Comparison of ENCODE assay signal across 10 mouse cellular contexts in genomic region chr4:145161243-145161642, GRCm38 (mm10). TPM values are rescaled to one million over a fixed set of nuclear protein-coding genes. Genes with fewer than 3 reads are reported as not detected.
DNase-seq lines count a peak whose midpoint lies in the region; ATAC-seq and TF ChIP-seq lines count a peak whose summit lies in the region.
"Had no signal": no experiment of that assay in that cellular context is flagged by ENCODE, and none has a peak within 500 bp of the region (broad histone marks: within the 10 kb centered on the region; RNA-seq: fewer than 3 reads in every experiment).

No protein-coding gene starts in this region.

- H3K9ac ChIP-seq in liver, postnatal 0 days (replicated peaks) = no peak overlapping the region
- no peak overlapping the region for H3K9ac ChIP-seq in MEL (ENCODE audit: control insufficient read depth, low read depth, low read length, poor library complexity, severe bottlenecking)

- WGBS in liver, postnatal 0 days (ENCODE audit: insufficient replicate concordance) = 92% methylated on average over 1 of the region's 1 CpGs

- no peak for DNase-seq in liver, postnatal 0 days
- no peak for DNase-seq in liver
- peak; percentile 45 for DNase-seq in MEL (ENCODE audit: low read depth, low spot score)
- DNase-seq in embryo, embryonic 11 days = peak; percentile 55
- no peak for DNase-seq in spleen, adult 18-20 months
- DNase-seq in heart, adult 18-20 months = no peak
- DNase-seq in layer of hippocampus, postnatal 14 days (ENCODE audit: low spot score in 2 of 2) = no peak

- no peaks in the 10 kb centered on the region for H3K79me2 ChIP-seq in MEL (ENCODE audit: control insufficient read depth, insufficient read depth, low read length, poor library complexity)

- H3K36me3 ChIP-seq in liver, postnatal 0 days (replicated peaks; ENCODE audit: insufficient read depth, low read length) = peaks cover 84% of the 10 kb centered on the region
- H3K36me3 ChIP-seq in MEL (ENCODE audit: control insufficient read depth in 1 of 2, insufficient read depth in 2 of 2, low read length in 2 of 2) = peaks cover 0 to 3% of the 10 kb centered on the region in 2 experiments; a peak in 2 of 4 replicates

- H3K4me1 ChIP-seq in liver, postnatal 0 days (ENCODE audit: insufficient read depth) = no peaks in the 10 kb centered on the region
- H3K4me1 ChIP-seq in MEL (ENCODE audit: control insufficient read depth in 1 of 2, insufficient read depth in 2 of 2, low read length in 2 of 2) = no peaks in the 10 kb centered on the region

- no peak overlapping the region for H3K27ac ChIP-seq in liver, postnatal 0 days (ENCODE audit: low read depth)
- H3K27ac ChIP-seq in MEL (ENCODE audit: control insufficient read depth, low read depth, low read length) = no peak overlapping the region
- H3K27ac ChIP-seq: macrophage had no signal

- no peak overlapping the region for H3K4me2 ChIP-seq in liver, postnatal 0 days (ENCODE audit: low read depth, low read length)

- H3K4me3 ChIP-seq in liver, postnatal 0 days (ENCODE audit: low read depth, low read length) = no peak overlapping the region
- H3K4me3 ChIP-seq in MEL (ENCODE audit: control insufficient read depth in 1 of 2, insufficient read depth in 1 of 2, low read depth in 2 of 2, low read length in 2 of 2) = no peak overlapping the region

- no peak for ATAC-seq in liver, postnatal 0 days
- ATAC-seq in megakaryocyte progenitor cell, adult 5-6 weeks (replicated peaks; ENCODE audit: poor library complexity) = peak; percentile 88
- ATAC-seq: hindbrain, embryonic 16.5 days had no signal

- no peak for TF ChIP-seq EP300 in liver, postnatal 0 days (IDR thresholded peaks at IDR 0.05; ENCODE audit: low read depth)
- no peak for TF ChIP-seq EP300 in MEL (IDR thresholded peaks at IDR 0.05; ENCODE audit: low read depth in 1 of 2, low read length in 2 of 2)

- peak; percentile 69 for TF ChIP-seq RAD21 in MEL (IDR thresholded peaks at IDR 0.05; ENCODE audit: low read depth, low read length)

- H3K9me3 ChIP-seq in liver, postnatal 0 days (ENCODE audit: low read length) = no peaks in the 10 kb centered on the region
- H3K9me3 ChIP-seq in MEL (replicated peaks; ENCODE audit: insufficient read depth, low read length) = no peaks in the 10 kb centered on the region

- TF ChIP-seq POLR2A in MEL (IDR thresholded peaks at IDR 0.05; ENCODE audit: control insufficient read depth in 1 of 2, insufficient read depth in 1 of 2, low read depth in 1 of 2, low read length in 2 of 2, poor library complexity in 1 of 2) = no peak

- TF ChIP-seq CTCF in liver, postnatal 0 days (IDR thresholded peaks at IDR 0.05; ENCODE audit: low read depth) = peak; percentile 61
- TF ChIP-seq CTCF in MEL (IDR thresholded peaks at IDR 0.05 in 2 of 3, conservative IDR thresholded peaks at IDR 0.05 in 1 of 3; ENCODE audit: control insufficient read depth in 1 of 3, insufficient read depth in 1 of 3, low read depth in 2 of 3, low read length in 3 of 3, poor library complexity in 1 of 3, severe bottlenecking in 1 of 3) = peak; percentile 18 to 60 (median 41); a peak in 4 of 6 replicates

- no peaks in the 10 kb centered on the region for H3K27me3 ChIP-seq in liver, postnatal 0 days (ENCODE audit: insufficient read depth, low read length)
- H3K27me3 ChIP-seq in MEL (ENCODE audit: control insufficient read depth in 1 of 2, insufficient read depth in 2 of 2, low read length in 2 of 2) = no peaks in the 10 kb centered on the region

TF ChIP-seq in MEL, 35 proteins besides CTCF, POLR2A, EP300 and RAD21:
- TF ChIP-seq MXI1 (IDR thresholded peaks at IDR 0.05; ENCODE audit: low read depth, low read length) = no peak
- TF ChIP-seq SMC3 (IDR thresholded peaks at IDR 0.05; ENCODE audit: low read depth, low read length) = peak; percentile 67
- TF ChIP-seq KAT2A (conservative IDR thresholded peaks at IDR 0.05; ENCODE audit: low read depth, low read length) = no peak

RNA-seq across cellular contexts. Expression of gene Vps13d, which starts 33.6 kb away (rescaled TPM):
- 6.6 and 7.0 TPM in 2 replicates for polyA plus RNA-seq in liver, postnatal 0 days (2015; fragmentation: Nextera tagmentation; extraction: Ambion mirVana)
- total RNA-seq in MEL (2012; rRNA removed) = 8.9 and 10.0 TPM in 2 replicates
- polyA plus RNA-seq in MEL (2012; ENCODE audit: insufficient read depth in 1 of 2, insufficient read length in 2 of 2, low read depth in 1 of 2, low replicate concordance in 2 of 2, missing spikeins in 1 of 2) = 10 to 100 TPM; 13.2 to 14.5 TPM
- 19.9 and 22.3 TPM in 2 replicates for total RNA-seq in megakaryocyte progenitor cell, adult 5-6 weeks (2015)
- total RNA-seq in megakaryocyte progenitor cell, adult 5-6 weeks (2017) = 45.6 and 51.2 TPM in 2 replicates
- total RNA-seq in heart, adult 18-20 months (2021) = 10 to 100 TPM; 75.5 to 76.4 TPM
- total RNA-seq in layer of hippocampus, postnatal 14 days (2021) = 10 to 100 TPM; 68.2 to 75.9 TPM

Comparison
In these comparisons a context has a peak if more than half of its experiments do, and no peak if none do; other contexts are left out.
1. DNase-seq: peak in MEL (single experiment) and embryo, embryonic 11 days (single experiment); none in liver, postnatal 0 days (single experiment), liver (single experiment), spleen, adult 18-20 months (0 of 2), heart, adult 18-20 months (0 of 2) and layer of hippocampus, postnatal 14 days (0 of 2).